Mouse (Mus musculus): ENCODE results near the gene Ypel5. TPM values are rescaled to one million over a fixed set of nuclear protein-coding genes. Genes with fewer than 3 reads are reported as not detected.

Ypel5 gene
- total RNA-seq (2023), result 154 TPM

DNA sequence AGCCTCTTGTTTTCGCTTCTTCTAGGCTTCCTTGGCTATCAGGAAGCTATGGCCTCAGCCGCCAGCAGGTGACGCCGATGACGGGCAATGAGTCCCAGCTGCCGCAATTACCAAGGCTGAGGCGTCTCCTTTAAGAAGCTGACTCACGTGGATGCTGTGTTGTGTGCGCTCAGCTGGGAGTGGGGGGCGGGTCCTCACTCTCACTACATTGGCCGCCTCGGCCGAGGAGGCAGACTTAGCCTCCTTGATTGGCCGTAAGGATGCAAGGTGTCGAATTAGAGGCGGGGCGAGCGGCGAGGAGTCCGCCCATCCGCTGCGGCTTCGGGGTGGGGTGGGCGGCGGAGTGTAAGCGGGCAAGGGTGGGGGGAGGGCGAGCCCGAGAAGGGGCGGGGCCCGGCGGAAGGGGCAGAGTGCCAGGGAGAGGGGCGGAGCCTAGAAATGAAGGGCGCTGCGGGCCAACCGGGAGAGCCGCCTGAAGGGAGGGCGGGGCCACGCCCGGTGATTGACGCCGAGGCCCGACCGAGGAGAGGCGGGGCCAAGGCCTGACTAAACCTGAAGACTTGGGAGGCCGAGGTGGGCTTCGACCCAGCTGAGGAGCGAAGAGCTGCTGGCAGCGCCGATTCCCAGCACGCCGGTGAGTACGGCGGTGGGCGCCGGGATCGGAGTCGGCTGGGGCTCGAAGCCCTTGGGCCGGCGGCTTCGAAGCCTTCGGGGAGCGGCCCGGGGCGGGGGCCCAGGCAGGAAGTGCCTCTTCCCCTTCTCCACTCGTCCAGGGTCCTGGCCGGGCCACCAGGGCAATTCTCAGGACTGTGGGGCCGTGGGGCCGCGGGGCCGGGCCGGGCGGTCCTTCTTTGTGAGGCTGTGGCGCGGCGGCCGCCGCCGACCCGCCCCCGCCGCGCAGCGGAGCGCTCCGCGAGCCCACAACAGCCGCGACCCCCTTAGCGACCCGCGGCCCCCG is at the start of gene Ypel5:
Ypel5 (plus strand) TSS at position 296 of the 958 bp plus-strand sequence.

Other genes with a start within 250 kb of the Ypel5 start
- not detected for gene Alk, start 231.8 kb upstream of the Ypel5 start, total RNA-seq (2023)
- gene Lbh, start 81.9 kb downstream of the Ypel5 start, total RNA-seq (2023), result 228 TPM

Data from CD4-positive naive resting alpha-beta T cell, adult 76 days (primary cell).